Mouse (Mus musculus): ENCODE measurements around the gene Tpbgl.

Tpbgl gene

GRCm38 (mm10) chr7:99580247-99580646 lies 46.7 kb downstream of the Tpbgl start:
- DNase-seq (ENCODE audit: low spot score): no peak

DNA sequence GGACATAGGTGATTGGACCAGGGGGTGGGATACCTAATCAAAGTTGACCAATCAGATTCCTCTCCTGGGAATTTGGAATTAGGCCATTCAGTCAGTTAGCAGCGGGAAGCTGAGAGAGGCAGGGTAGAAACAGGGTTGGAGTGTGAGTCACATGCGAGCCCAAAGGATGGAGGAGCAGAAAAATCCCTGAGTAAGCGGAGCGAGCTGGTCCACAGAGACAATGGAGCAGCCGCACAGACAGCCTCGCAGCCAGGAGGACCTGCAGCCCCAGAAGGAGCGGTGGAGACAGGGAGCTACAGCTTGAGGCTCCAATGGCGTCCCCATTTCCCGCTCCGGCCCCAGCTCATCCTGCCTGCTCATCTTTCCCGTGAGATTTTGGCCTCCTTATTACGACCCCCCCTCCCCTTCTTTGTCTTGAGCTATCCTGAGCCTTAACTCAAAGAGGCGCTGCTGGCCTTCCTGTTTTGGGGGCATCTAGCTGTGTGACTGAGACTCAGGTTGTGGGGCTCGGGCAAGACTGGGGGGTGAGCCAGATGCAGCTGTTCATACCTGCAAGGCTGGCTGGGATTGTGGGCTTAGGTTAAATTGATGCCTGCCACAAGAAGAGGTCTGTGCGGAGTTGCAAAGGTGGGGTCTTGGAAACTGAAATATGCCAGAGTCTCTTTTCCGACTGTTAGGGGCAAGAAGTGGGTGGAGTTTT lies 47.3 kb downstream of the Tpbgl start:
- no peak for DNase-seq (ENCODE audit: low spot score)

DNA sequence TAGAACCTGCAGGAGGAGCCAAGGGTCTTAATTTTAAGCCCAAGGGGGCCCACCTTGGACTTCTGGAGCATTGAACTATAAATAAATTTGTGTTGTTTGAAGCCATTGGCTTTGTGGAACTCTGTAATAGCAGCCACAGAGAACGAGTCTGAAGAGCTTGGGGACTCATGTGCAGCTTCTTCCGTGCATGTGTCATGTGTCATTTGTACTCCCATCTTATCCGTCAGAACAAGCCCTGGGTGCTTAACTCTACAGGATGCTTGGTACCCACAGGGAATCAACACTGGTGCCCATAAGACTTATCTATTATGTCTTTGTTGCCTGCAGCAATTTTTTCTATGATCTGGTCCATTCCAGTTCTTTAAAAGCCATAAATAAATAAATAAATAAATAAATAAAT lies 48.7 kb downstream of the Tpbgl start:
- no peak for DNase-seq (ENCODE audit: low spot score)

Measured in testis, postnatal 10 days (tissue).